Mouse (Mus musculus) olfactory bulb, adult 2 months (tissue): ENCODE data around the gene Ndufaf4. TPM values are rescaled to one million over a fixed set of nuclear protein-coding genes. Genes with fewer than 3 reads are reported as not detected.

Experiments used
- H3K27ac ChIP-seq: fragments of 200-500 bp; 2 replicates; pipeline ENCODE4 v1.5.1; 2012; ENCODE audit warnings: low read depth, low read length; ENCODE audit not compliant: insufficient read depth
- H3K4me1 ChIP-seq: fragments of 200-500 bp; 2 replicates; pipeline ENCODE4 v1.6.1; 2012; ENCODE audit warnings: low read length; ENCODE audit not compliant: control insufficient read depth, insufficient read depth
- H3K4me3 ChIP-seq: fragments of 200-500 bp; 2 replicates; pipeline ENCODE4 v1.5.1; 2012; ENCODE audit warnings: mild to moderate bottlenecking, low read depth, low read length, moderate library complexity; ENCODE audit not compliant: insufficient read depth
- CTCF ChIP-seq: fragments of 200-500 bp; IDR thresholded peaks from 2 replicates; pipeline ENCODE4 v1.5.1; 2012; ENCODE audit warnings: low read depth, mild to moderate bottlenecking, low read length, moderate library complexity; ENCODE audit not compliant: insufficient read depth
- POLR2A ChIP-seq: fragments of 200-500 bp; IDR thresholded peaks from 2 replicates; pipeline ENCODE4 v1.6.1; 2012; ENCODE audit warnings: mild to moderate bottlenecking, low read depth, low read length, moderate library complexity; ENCODE audit not compliant: insufficient read depth
- WGBS: fragments of 180-500 bp; shearing (Covaris S2); methylation state at CpG from one replicate; pipeline ENCODE4 v1.1.7; 2018; 5-methylcytosine and 5-hydroxymethylcytosine counted together
- polyA plus RNA-seq: library from polyadenylated mRNA; stranded (reverse); fragments of >200 nt; gene quantifications from 2 replicates; pipeline ENCODE4 v1.2.4, GENCODE M21; 2012; ENCODE audit warnings: low replicate concordance; ENCODE audit not compliant: missing spikeins, insufficient read depth, insufficient read length

Ndufaf4 gene
- polyA plus RNA-seq, 1 experiment = not detected

DNA sequence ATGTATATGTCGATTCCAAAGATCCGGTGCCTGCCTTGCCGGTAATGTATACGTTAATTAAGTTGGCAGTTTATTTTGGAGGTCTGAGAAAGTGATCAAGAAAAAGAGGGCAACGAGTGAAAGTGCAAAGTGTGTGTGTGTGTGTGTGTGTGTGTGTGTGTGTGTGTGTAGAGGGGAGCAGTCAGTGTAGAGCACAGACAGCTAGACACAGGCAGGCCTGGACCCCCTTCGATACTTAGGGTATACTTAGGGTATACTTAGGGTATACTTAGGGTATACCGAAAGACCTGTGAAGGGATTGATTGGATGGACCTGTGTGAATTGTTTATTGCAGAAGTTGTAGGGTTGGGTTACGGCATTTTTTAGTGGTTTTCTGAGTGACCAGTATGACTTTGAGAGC lies 753 bp downstream of the Ndufaf4 start:
- Histone ChIP-seq H3K4me3 (peak overlapping the region; percentile 37), H3K4me1 (no peaks in the 10 kb centered on the region), H3K27ac (no peak overlapping the region)
- 20% methylated on average over 8 of the region's 8 CpGs for WGBS
- no peak for TF ChIP-seq CTCF
- no peak for TF ChIP-seq POLR2A

DNA sequence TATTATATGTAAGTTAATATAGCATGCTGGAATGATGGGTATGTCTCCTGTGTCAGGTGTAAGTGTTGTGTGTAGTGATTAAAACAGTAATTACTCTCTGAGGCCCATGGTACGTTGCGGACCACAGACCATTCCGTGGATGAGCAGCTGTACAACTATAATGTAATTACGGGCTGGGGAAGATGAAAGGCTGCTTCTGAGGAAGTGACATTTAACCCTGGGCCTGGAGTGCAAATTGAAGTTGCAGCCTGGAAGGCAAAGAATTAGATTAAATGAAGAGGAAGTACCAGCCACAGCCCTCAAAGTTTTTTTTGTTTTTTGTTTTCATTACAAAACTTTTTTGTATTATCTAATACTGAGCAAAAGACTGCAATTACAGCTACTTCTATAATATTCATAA lies 1.3 kb downstream of the Ndufaf4 start:
- no peak overlapping the region for H3K27ac ChIP-seq
- no peak overlapping the region for H3K4me3 ChIP-seq
- 21% methylated on average over 4 of the region's 4 CpGs for WGBS
- TF ChIP-seq POLR2A (no peak), CTCF (no peak)
- H3K4me1 ChIP-seq = no peaks in the 10 kb centered on the region

DNA sequence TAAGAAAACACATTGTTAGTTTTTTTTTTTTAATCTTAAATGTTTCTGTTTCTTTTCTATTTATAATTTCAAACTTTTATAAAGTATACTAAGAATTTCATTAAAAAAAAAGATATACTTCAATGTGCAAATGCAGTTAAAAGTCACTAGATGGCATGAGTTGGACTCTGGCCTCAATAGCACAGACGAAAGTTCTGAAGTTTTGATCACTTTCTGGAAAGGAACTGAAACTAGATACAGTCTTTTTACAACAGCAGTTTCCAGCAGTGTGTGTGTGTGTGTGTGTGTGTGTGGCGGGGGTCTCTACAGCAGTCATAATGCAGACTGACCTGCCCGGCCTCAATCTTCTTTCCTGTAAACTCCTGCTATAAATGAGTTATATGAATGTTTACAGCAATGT lies 9.9 kb downstream of the Ndufaf4 start:
- Histone ChIP-seq H3K4me1 (no peaks in the 10 kb centered on the region), H3K4me3 (no peak overlapping the region), H3K27ac (no peak overlapping the region)
- WGBS = 52% methylated on average over 3 of the region's 3 CpGs
- TF ChIP-seq CTCF = no peak

DNA sequence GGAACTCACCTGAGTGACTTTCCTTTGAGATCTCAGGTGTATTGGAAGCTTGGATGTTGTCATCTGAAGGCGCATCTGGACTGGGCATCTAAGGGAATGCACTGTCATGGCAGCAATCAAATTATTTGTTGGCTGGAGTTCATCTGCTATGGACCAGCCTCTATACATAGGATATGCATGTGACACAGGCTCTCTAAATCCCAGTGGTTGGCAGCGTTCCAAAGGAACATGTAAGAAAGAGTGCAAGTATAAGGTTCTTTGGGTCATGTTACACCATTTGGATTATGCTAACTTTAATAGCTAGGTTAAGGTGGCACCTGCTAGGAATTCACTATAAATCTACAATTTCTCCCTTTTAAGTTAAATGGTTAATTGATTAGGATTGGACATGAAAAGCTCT lies 17.7 kb downstream of the Ndufaf4 start:
- WGBS = 92% methylated on average over 2 of the region's 2 CpGs
- TF ChIP-seq CTCF = no peak
- TF ChIP-seq POLR2A = no peak
- no peak overlapping the region for H3K4me3 ChIP-seq
- no peaks in the 10 kb centered on the region for H3K4me1 ChIP-seq
- no peak overlapping the region for H3K27ac ChIP-seq

DNA sequence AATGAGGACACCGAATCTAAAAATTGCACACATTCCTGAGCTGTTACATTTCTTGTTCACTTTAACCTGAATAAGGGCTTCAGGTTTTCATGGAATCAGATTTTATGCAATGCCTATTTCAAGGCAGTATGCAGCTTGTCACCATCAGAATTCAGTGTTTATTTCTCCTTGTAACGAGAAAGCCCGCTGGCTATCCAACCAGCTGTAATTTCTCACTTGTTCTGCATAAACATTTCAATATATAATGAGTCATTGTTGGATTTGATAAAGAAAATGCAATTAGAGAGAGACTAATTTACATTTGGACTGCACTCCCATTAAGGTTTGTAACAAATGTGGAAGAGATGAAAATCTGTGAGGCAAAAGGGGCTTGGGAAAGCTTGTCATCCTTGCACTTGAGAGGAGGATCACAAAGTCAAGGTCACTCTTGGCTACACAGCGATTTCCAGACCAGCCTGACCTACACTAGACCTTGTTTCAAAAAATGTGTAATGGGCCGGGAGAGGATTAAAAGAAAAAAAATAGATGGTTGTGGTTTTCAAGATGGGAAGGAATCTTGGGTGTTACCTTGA lies 22.2 kb downstream of the Ndufaf4 start:
- Histone ChIP-seq H3K27ac (no peak overlapping the region), H3K4me1 (no peaks in the 10 kb centered on the region), H3K4me3 (no peak overlapping the region)
- TF ChIP-seq CTCF = no peak
- TF ChIP-seq POLR2A = no peak
- WGBS = 41% methylated on average over 5 of the region's 5 CpGs

DNA sequence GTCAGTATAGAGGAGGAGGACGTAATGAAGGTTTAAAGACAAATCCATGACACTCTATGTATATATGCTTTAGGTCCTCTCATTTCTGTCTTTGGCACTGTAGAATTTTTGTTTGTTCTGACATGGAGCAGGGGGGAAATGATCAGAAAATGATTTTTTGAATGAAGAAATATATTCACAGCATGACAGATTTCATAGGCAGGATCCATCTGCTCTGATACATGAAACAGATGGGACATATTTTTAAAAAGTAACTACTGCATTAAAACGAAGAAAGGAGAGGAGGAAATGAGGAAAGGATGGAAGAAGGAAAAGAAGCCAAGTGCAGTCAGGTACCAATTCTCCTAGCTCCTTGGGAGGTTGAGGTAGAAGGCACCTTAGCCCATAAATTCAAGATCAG lies 26.8 kb downstream of the Ndufaf4 start:
- H3K4me3 ChIP-seq = no peak overlapping the region
- no peak overlapping the region for H3K27ac ChIP-seq
- H3K4me1 ChIP-seq = peaks cover 5% of the 10 kb centered on the region
- TF ChIP-seq POLR2A = no peak
- 85% methylated on average over 2 of the region's 2 CpGs for whole genome bisulfite sequencing

DNA sequence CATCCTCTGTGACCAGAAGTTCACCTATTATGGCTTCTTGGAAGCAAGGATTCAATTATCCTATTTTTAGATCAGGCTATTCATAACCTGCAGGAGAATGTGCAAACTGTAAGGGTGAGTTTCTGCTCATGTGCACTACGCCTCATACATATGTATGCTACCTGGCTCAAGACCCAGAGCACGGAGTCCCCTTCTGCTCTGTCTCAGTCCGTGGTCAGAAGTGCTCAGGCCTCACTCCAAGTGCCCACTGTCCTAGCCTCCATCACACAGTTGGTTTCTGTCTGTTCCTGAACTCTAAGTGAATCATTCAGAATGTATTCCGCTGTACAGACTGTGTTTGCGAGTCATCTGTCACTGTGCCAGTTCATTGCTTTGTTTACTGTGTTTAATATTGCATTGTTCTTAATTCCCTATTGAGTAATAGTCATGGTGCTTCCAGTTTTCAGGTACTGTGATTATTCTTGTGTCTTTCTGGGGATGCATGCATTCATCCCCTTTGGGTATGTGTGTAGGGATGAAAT lies 30.4 kb downstream of the Ndufaf4 start:
- WGBS = 40% methylated on average over 5 of the region's 5 CpGs
- no peak overlapping the region for H3K4me3 ChIP-seq
- peak overlapping the region; percentile 45; the same call in 1 of the 2 replicates for H3K27ac ChIP-seq
- no peak for TF ChIP-seq CTCF
- TF ChIP-seq POLR2A = no peak
- H3K4me1 ChIP-seq = peaks cover 5% of the 10 kb centered on the region

DNA sequence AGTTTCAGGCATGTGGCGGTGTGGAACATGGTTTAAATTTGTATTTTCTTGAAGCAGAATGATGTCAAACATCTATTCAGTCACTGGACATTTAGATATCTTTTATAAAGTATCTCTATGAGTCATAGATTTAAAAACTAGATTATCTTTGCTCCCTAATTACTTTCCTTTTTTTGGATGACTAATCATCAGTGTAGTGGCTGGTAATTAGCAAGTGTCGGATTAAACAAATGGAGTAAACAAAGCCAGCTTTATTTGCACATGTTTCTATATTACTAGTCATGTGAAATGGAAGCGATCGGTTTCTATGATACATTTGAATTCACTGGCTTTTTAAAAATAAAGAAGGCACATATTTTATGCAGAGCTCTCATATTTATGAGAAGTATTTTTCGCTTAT lies 31.0 kb downstream of the Ndufaf4 start:
- no peak overlapping the region for H3K4me3 ChIP-seq
- 31% methylated on average over 5 of the region's 5 CpGs for WGBS
- H3K4me1 ChIP-seq = peaks cover 5% of the 10 kb centered on the region
- peak overlapping the region; percentile 45; the same call in 1 of the 2 replicates for H3K27ac ChIP-seq
- TF ChIP-seq POLR2A (no peak), CTCF (no peak)

DNA sequence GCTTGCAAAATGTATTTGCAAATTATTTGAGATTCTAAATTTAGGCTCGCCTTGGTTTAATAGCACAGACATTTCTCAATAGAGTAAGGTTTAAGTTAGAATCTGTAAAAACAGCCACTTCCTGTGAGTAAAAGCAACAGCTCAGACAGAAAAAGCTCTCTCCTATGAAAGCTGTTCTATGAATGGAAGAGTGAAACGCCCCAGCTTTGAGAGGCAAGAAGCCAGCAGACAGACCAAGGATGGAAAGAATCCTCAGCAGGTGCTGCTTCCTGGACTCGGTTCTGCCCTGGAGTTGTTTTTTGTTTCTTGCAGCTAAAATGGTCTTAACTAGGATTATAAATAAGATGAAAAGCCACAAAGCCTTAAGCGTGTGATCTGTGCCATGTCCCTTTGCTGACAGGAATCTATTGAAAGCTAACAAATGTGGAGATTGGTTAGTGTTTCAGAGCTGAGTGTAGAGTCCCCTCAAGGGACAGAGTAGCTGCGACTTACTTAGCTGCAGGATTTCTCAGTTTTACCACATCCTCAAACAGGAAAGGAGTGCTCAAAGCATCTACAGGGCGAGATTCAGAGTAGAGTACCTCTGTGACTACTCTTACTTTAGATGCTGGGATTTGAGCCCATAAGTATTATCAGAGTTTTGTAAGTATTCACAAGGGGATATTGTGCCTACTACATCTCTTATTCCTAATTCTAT lies 45.0 kb downstream of the Ndufaf4 start:
- TF ChIP-seq CTCF = no peak
- no peak for TF ChIP-seq POLR2A
- no peak overlapping the region for H3K4me3 ChIP-seq
- 30% methylated on average over 6 of the region's 6 CpGs for WGBS
- no peaks in the 10 kb centered on the region; the same call in 1 of the 2 replicates for H3K4me1 ChIP-seq
- H3K27ac ChIP-seq = no peak overlapping the region

Other genes with a start within 250 kb of the Ndufaf4 start
- not detected in 2 replicates for gene Klhl32, start 47.0 kb upstream of the Ndufaf4 start, polyA plus RNA-seq
- gene Gpr63, start 68.3 kb downstream of the Ndufaf4 start, polyA plus RNA-seq = not detected in 2 replicates